Mouse (Mus musculus) ES-E14 (cell line): ENCODE data around the gene Zfp770.

Experiments used
- CHD2 ChIP-seq: IDR thresholded peaks from 2 replicates; pipeline ENCODE4 v1.6.1; 2014; ENCODE audit warnings: mild to moderate bottlenecking, low read depth, low read length, inconsistent platforms
- HCFC1 ChIP-seq: IDR thresholded peaks from 2 replicates; pipeline ENCODE4 v1.6.1; 2012; ENCODE audit warnings: low read length, inconsistent platforms, borderline replicate concordance; ENCODE audit not compliant: insufficient read depth
- MAFK ChIP-seq: IDR thresholded peaks from 2 replicates; pipeline ENCODE4 v1.6.1; 2014; ENCODE audit warnings: mild to moderate bottlenecking, low read depth, low read length, inconsistent platforms; ENCODE audit not compliant: insufficient read depth
- ZC3H11A ChIP-seq: IDR thresholded peaks from 2 replicates; pipeline ENCODE4 v1.6.1; 2012; ENCODE audit warnings: low read depth, mild to moderate bottlenecking, inconsistent platforms, low read length, borderline replicate concordance
- ZNF384 ChIP-seq: IDR thresholded peaks from 2 replicates; pipeline ENCODE4 v1.6.1; 2012; ENCODE audit warnings: low read depth, low read length, inconsistent platforms

DNA sequence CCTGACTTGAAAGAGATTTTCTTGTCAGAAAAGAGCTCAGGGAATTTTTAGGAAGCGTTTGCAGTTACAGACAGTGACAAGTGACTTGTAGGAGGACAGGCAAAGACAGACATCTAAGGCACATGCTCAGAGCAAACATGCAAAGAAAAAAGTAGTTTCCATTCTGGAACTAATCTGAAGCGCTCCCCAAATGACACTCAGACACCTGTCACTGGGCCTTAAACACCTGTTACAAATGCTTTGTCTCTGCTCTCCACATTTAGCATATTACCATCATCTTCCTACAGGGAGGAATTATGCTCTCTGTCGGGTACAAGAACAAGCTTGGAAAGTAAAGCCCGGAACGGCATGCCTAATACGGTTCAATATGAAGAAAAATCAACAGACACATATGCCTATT lies 57.4 kb downstream of the Zfp770 start:
- TF ChIP-seq ZC3H11A = no peak
- no peak for TF ChIP-seq MAFK
- no peak for TF ChIP-seq ZNF384
- TF ChIP-seq CHD2 = no peak
- no peak for TF ChIP-seq HCFC1
